In the genomic region with DNA sequence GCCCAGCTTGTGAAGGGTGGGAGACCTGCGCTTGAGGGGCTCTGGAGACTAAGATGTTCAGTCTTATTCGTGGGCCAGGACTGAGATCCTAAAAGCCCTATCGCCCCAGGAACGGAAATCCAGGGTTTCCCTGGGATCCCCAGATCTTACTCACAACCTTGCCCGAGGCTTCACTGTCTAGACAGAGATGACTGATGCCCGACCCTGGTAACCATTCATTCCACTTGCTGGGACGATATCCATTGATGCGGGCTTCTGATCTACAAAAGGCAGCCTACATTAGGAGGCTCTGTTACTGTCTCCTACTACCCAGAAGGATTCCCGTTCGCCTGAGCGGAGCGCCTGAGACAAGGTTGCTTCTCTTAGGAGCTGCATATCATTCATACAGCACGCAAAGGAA, we compare ENCODE assay signal across 18 mouse cellular contexts. TPM values are rescaled to one million over a fixed set of nuclear protein-coding genes. Genes with fewer than 3 reads are reported as not detected.
A peak's percentile ranks its signal among the peaks of the same experiment; 100 is the strongest.
DNase-seq lines count a peak whose midpoint lies in the region; ATAC-seq lines count a peak whose summit lies in the region.
"Had no signal": no experiment of that assay in that cellular context is flagged by ENCODE, and none has a peak within 500 bp of the region (broad histone marks: within the 10 kb centered on the region; RNA-seq: fewer than 3 reads in every experiment).

No protein-coding gene starts in this region.

- peaks cover 65% of the 10 kb centered on the region for H3K27me3 ChIP-seq in hindbrain, embryonic 10.5 days (ENCODE audit: insufficient read depth, poor library complexity, severe bottlenecking)
- H3K27me3 ChIP-seq in hindbrain, embryonic 16.5 days (replicated peaks; ENCODE audit: control insufficient read depth, insufficient read depth, low read length), result peaks cover 16% of the 10 kb centered on the region
- H3K27me3 ChIP-seq in neural tube, embryonic 12.5 days (replicated peaks), result peaks cover 67% of the 10 kb centered on the region
- peaks cover 47% of the 10 kb centered on the region for H3K27me3 ChIP-seq in embryonic facial prominence, embryonic 15.5 days

- DNase-seq in hindbrain, embryonic 10.5 days (ENCODE audit: low spot score), result no peak
- no peak for DNase-seq in neural tube, embryonic 10.5 days (ENCODE audit: extremely low spot score, low spot score)
- peak; percentile 26 for DNase-seq in mesoderm, embryonic 11.5 days (ENCODE audit: low read depth, low spot score)
- DNase-seq in right cerebral cortex, postnatal 36 days (ENCODE audit: low spot score in 2 of 2), result no peak
- no peak for DNase-seq in adipocyte (ENCODE audit: low spot score)
- DNase-seq: B cell, adult 2 months; cerebellum, adult 8-10 months; gastrocnemius, postnatal 25 days; heart, postnatal 36 days; kidney, adult 2 months; layer of hippocampus, postnatal 36 days; liver, postnatal 0 days; thymus, adult 18-20 months had no signal

- H3K4me1 ChIP-seq in hindbrain, embryonic 10.5 days (replicated peaks), result peaks cover 60% of the 10 kb centered on the region
- H3K4me1 ChIP-seq in hindbrain, embryonic 16.5 days (ENCODE audit: control insufficient read depth, insufficient read depth, low read depth, low read length), result peaks cover 16% of the 10 kb centered on the region
- peaks cover 18% of the 10 kb centered on the region for H3K4me1 ChIP-seq in neural tube, embryonic 12.5 days
- peaks cover 26% of the 10 kb centered on the region for H3K4me1 ChIP-seq in embryonic facial prominence, embryonic 15.5 days

- no peak overlapping the region for H3K27ac ChIP-seq in hindbrain, embryonic 10.5 days
- H3K27ac ChIP-seq in hindbrain, embryonic 16.5 days (ENCODE audit: low read depth, low read length), result no peak overlapping the region
- H3K27ac ChIP-seq in neural tube, embryonic 12.5 days, result no peak overlapping the region
- H3K27ac ChIP-seq in embryonic facial prominence, embryonic 15.5 days (replicated peaks), result no peak overlapping the region

- WGBS in hindbrain, embryonic 10.5 days, result 19% methylated on average over 13 of the region's 13 CpGs
- 14% methylated on average over 13 of the region's 13 CpGs for WGBS in hindbrain, embryonic 16.5 days
- 16% methylated on average over 13 of the region's 13 CpGs for WGBS in neural tube, embryonic 12.5 days
- 11% methylated on average over 13 of the region's 13 CpGs for WGBS in embryonic facial prominence, embryonic 15.5 days

- no peaks in the 10 kb centered on the region for H3K9me3 ChIP-seq in hindbrain, embryonic 10.5 days
- H3K9me3 ChIP-seq in hindbrain, embryonic 16.5 days (ENCODE audit: control insufficient read depth, low read length), result no peaks in the 10 kb centered on the region
- H3K9me3 ChIP-seq in neural tube, embryonic 12.5 days, result no peaks in the 10 kb centered on the region
- H3K9me3 ChIP-seq in embryonic facial prominence, embryonic 15.5 days (replicated peaks), result no peaks in the 10 kb centered on the region

- no peaks in the 10 kb centered on the region for H3K36me3 ChIP-seq in hindbrain, embryonic 10.5 days
- no peaks in the 10 kb centered on the region for H3K36me3 ChIP-seq in hindbrain, embryonic 16.5 days (ENCODE audit: control insufficient read depth, insufficient read depth, low read length)
- H3K36me3 ChIP-seq in neural tube, embryonic 12.5 days, result no peaks in the 10 kb centered on the region
- no peaks in the 10 kb centered on the region for H3K36me3 ChIP-seq in embryonic facial prominence, embryonic 15.5 days
- H3K36me3 ChIP-seq: G1E had no signal

- H3K4me3 ChIP-seq in hindbrain, embryonic 10.5 days, result peak overlapping the region; percentile 43; the same call in 1 of the 2 replicates
- no peak overlapping the region for H3K4me3 ChIP-seq in hindbrain, embryonic 16.5 days (ENCODE audit: low read length)
- H3K4me3 ChIP-seq in neural tube, embryonic 12.5 days, result no peak overlapping the region
- no peak overlapping the region for H3K4me3 ChIP-seq in embryonic facial prominence, embryonic 15.5 days (replicated peaks)

- ATAC-seq in hindbrain, embryonic 16.5 days, result no peak
- ATAC-seq in neural tube, embryonic 12.5 days (ENCODE audit: low FRiP score, low read depth), result no peak
- no peak for ATAC-seq in embryonic facial prominence, embryonic 15.5 days (ENCODE audit: insufficient number of reproducible peaks, low FRiP score, low TSS enrichment, low read depth)
- ATAC-seq: liver, postnatal 0 days had no signal

- H3K9ac ChIP-seq in hindbrain, embryonic 16.5 days (ENCODE audit: low read depth, low read length), result no peak overlapping the region
- H3K9ac ChIP-seq in neural tube, embryonic 12.5 days, result no peak overlapping the region
- H3K9ac ChIP-seq in embryonic facial prominence, embryonic 15.5 days, result no peak overlapping the region
- H3K9ac ChIP-seq: liver, postnatal 0 days had no signal

- H3K4me2 ChIP-seq in hindbrain, embryonic 16.5 days (ENCODE audit: low read length), result no peak overlapping the region; the same call in 1 of the 2 replicates
- H3K4me2 ChIP-seq in neural tube, embryonic 12.5 days (replicated peaks), result peak overlapping the region; percentile 48; the same call in 1 of the 2 replicates
- H3K4me2 ChIP-seq in embryonic facial prominence, embryonic 15.5 days (replicated peaks), result peak overlapping the region; percentile 52

RNA-seq across cellular contexts. Expression of a gene that starts 0.5 kb away (rescaled TPM):
- 2.2 and 6.2 TPM in 2 replicates for polyA plus RNA-seq in hindbrain, embryonic 10.5 days (2016; fragmentation: Nextera tagmentation; extraction: Ambion mirVana)
- 0.15 and 0.19 TPM in 2 replicates for polyA plus RNA-seq in hindbrain, embryonic 16.5 days (2015; fragmentation: Nextera tagmentation; extraction: Ambion mirVana)
- 0.77 and 0.85 TPM in 2 replicates for polyA plus RNA-seq in neural tube, embryonic 12.5 days (2016; fragmentation: Nextera tagmentation; extraction: Ambion mirVana)
- polyA plus RNA-seq in embryonic facial prominence, embryonic 15.5 days (2015; fragmentation: Nextera tagmentation; extraction: Ambion mirVana), result 14.3 and 16.0 TPM in 2 replicates
- polyA plus RNA-seq: G1E had no signal

RNA-seq across cellular contexts. Expression of a gene that starts 17.3 kb away (rescaled TPM):
- polyA plus RNA-seq in hindbrain, embryonic 10.5 days (2016; fragmentation: Nextera tagmentation; extraction: Ambion mirVana), result 13.5 and 18.8 TPM in 2 replicates
- 20.4 and 26.1 TPM in 2 replicates for polyA plus RNA-seq in hindbrain, embryonic 16.5 days (2015; fragmentation: Nextera tagmentation; extraction: Ambion mirVana)
- polyA plus RNA-seq in neural tube, embryonic 12.5 days (2016; fragmentation: Nextera tagmentation; extraction: Ambion mirVana), result 17.1 and 19.4 TPM in 2 replicates
- polyA plus RNA-seq in embryonic facial prominence, embryonic 15.5 days (2015; fragmentation: Nextera tagmentation; extraction: Ambion mirVana), result 17.7 and 17.8 TPM in 2 replicates
- polyA plus RNA-seq: G1E had no signal

RNA-seq across cellular contexts. Expression of a gene that starts 22.7 kb away (rescaled TPM):
- 0.15 and 0.21 TPM in 2 replicates for polyA plus RNA-seq in hindbrain, embryonic 10.5 days (2016; fragmentation: Nextera tagmentation; extraction: Ambion mirVana)
- 0.14 TPM in 1 of 2 replicates, not detected in the other for polyA plus RNA-seq in hindbrain, embryonic 16.5 days (2015; fragmentation: Nextera tagmentation; extraction: Ambion mirVana)
- not detected in 2 replicates for polyA plus RNA-seq in neural tube, embryonic 12.5 days (2016; fragmentation: Nextera tagmentation; extraction: Ambion mirVana)
- polyA plus RNA-seq in embryonic facial prominence, embryonic 15.5 days (2015; fragmentation: Nextera tagmentation; extraction: Ambion mirVana), result 4.4 and 5.3 TPM in 2 replicates
- polyA plus RNA-seq: cortical plate, adult 2 months; G1E; liver, postnatal 0 days had no signal

RNA-seq across cellular contexts. Expression of a gene that starts 26.8 kb away (rescaled TPM):
- 0.85 and 2.1 TPM in 2 replicates for polyA plus RNA-seq in hindbrain, embryonic 10.5 days (2016; fragmentation: Nextera tagmentation; extraction: Ambion mirVana)
- 0.20 and 0.34 TPM in 2 replicates for polyA plus RNA-seq in hindbrain, embryonic 16.5 days (2015; fragmentation: Nextera tagmentation; extraction: Ambion mirVana)
- polyA plus RNA-seq in neural tube, embryonic 12.5 days (2016; fragmentation: Nextera tagmentation; extraction: Ambion mirVana), result 0.41 and 0.43 TPM in 2 replicates
- 2.3 and 3.4 TPM in 2 replicates for polyA plus RNA-seq in embryonic facial prominence, embryonic 15.5 days (2015; fragmentation: Nextera tagmentation; extraction: Ambion mirVana)
- polyA plus RNA-seq: cortical plate, adult 2 months; G1E had no signal
